Mouse (Mus musculus): ENCODE results near the gene Fam69a.
A peak's percentile ranks its signal among the peaks of the same experiment; 100 is the strongest.
"Not testable (repeated sequence)": the region's sequence is repeated elsewhere in the genome, so short reads cannot be mapped to it uniquely, and the experiment has no call there.

Gene Fam69a

GRCm38 (mm10) chr5:107947548-107947947, 39.3 kb downstream of the Fam69a start:
- DNase-seq (ENCODE audit: low spot score in 2 of 2): peak; percentile 25 to 43

- no peak for DNase-seq (ENCODE audit: low spot score in 2 of 2)
Observed at GRCm38 (mm10) chr5:107946475-107946874, 40.4 kb downstream of the Fam69a start.

DNA sequence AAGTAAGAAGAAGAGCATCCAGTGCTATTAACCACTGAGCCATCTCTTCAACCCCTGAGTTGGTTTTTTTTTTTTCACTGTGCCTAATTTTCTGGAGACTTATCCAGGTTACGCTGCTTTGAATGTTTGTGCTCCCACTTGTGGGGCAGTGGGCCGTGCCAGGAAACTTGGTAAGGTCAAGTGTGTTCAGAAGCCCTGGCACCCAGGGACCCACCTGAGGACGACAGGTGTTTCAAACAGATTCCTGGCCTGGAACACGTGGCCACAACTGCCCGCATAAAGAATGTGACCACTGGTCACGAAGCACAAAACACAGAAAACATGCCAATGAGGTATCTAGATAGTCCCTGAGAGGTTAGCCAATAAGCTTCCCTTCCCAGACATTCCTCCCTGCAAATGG, 43.4 kb downstream of the Fam69a start:
- no peak for DNase-seq (ENCODE audit: low spot score in 2 of 2)

- no peak for DNase-seq (ENCODE audit: low spot score in 2 of 2)
Observed at GRCm38 (mm10) chr5:107942941-107943340, 43.9 kb downstream of the Fam69a start.

- DNase-seq (ENCODE audit: low spot score in 2 of 2): no peak
Observed at GRCm38 (mm10) chr5:107941222-107941621, 45.7 kb downstream of the Fam69a start.

DNA sequence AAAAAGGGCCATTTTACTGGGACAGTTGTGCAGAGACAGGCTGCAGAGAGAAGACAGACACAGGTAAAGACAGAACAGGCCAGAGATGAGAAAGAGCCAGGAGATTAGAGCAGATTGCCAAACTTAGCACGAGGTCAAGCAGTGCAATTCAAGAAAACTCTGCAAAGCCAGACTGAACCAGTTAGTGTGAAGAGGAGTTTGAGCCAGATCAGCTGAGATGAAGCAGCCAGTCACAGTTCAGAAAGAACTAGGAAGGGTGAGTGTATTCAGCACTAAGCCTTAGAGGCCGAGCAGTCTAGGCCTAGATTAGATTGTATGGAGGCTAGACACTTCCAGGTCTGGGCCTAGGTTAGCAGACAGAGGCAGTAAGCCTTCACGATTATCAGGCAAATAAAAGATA, 47.2 kb downstream of the Fam69a start:
- DNase-seq (ENCODE audit: low spot score in 2 of 2): no peak

DNA sequence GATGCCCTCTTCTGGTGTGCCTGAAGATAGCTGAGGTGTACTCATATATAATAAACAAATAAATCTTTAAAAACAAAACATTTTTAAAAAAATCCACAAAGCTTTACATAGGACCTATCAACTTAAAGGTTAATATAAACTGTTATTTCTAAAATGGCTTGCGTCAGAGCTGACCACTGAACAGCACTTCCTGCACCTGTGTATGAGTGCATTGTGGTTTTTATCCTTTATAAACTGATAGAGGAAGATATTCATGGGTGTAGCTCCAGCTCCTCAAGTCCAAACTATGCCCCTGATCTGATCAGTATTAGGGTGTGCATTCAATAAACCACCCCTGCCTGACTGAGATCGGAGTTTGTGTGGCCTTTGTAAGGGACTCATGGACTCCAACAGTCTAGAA, 48.0 kb downstream of the Fam69a start:
- no peak for DNase-seq (ENCODE audit: low spot score in 2 of 2)

DNA sequence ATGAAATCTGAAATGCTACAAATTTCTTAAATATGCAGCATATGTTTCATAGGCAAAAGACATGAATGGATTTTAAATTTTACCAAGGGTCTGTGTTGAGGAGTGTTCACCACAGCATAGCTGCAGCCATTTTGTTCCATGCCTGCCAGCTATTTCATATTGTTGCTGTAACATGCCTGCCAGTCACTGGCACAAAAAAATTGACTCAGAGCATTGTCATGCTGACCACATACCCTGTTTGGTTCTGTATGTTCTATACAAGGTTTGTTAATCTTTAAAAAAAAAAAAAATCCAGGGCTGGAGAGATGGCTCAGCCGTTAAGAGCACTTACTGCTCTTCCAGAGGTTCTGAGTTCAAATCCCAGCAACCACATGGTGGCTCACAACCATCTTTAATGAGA, 48.4 kb downstream of the Fam69a start:
- DNase-seq (ENCODE audit: low spot score in 2 of 2): not testable (repeated sequence)

- DNase-seq (ENCODE audit: low spot score in 2 of 2): no peak
Observed at GRCm38 (mm10) chr5:107936625-107937389, 50.1 kb downstream of the Fam69a start.

DNA sequence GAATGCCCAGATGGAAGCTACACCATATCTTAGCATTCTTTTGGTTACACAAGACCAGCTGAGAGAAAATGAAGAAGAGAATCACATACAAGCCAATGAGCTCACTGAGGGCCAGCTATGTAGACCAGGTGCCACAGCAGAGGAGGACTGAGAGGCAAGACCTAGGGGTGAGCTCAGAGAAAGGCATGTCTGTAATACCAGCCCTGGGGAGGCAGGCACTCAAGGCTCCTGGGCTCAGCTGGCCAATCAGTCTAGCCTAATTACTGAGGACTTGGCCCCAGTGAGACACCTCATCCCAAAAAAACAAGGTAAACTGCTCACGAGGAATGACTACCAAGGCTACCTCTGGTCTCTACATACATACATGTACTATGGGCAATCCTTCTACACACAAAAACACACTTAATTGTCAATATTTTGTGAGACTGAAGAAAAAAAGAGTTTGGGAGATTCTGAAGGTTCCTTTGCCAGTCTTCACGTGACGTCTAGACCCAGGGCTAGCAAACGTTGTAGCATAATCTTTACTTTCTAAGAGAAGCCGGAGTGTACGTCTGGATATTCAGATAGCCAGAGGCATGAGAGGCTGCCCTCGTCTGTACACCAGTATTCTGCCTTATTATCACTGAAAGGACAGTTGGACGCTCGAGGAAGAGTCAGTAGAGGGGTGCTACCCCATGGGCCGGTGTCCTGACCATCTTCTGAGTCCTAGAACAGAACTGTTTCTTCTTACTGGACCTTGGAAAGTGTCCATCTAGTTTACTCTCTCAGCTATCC, 51.9 kb downstream of the Fam69a start:
- no peak for DNase-seq (ENCODE audit: low spot score in 2 of 2)

- DNase-seq (ENCODE audit: low spot score in 2 of 2): no peak
Observed at GRCm38 (mm10) chr5:107933202-107933974, 53.5 kb downstream of the Fam69a start.

GRCm38 (mm10) chr5:107932556-107932955, 54.3 kb downstream of the Fam69a start:
- no peak for DNase-seq (ENCODE audit: low spot score in 2 of 2)

- DNase-seq (ENCODE audit: low spot score in 2 of 2): no peak
Observed at GRCm38 (mm10) chr5:107926550-107927249, 60.2 kb downstream of the Fam69a start.

- DNase-seq (ENCODE audit: low spot score in 2 of 2): peak in 1 of 2 experiments; percentile 27
Observed at GRCm38 (mm10) chr5:107924564-107924963, 62.3 kb downstream of the Fam69a start.

- DNase-seq (ENCODE audit: low spot score in 2 of 2): no peak
Observed at GRCm38 (mm10) chr5:107922836-107923235, 64.0 kb downstream of the Fam69a start.

DNA sequence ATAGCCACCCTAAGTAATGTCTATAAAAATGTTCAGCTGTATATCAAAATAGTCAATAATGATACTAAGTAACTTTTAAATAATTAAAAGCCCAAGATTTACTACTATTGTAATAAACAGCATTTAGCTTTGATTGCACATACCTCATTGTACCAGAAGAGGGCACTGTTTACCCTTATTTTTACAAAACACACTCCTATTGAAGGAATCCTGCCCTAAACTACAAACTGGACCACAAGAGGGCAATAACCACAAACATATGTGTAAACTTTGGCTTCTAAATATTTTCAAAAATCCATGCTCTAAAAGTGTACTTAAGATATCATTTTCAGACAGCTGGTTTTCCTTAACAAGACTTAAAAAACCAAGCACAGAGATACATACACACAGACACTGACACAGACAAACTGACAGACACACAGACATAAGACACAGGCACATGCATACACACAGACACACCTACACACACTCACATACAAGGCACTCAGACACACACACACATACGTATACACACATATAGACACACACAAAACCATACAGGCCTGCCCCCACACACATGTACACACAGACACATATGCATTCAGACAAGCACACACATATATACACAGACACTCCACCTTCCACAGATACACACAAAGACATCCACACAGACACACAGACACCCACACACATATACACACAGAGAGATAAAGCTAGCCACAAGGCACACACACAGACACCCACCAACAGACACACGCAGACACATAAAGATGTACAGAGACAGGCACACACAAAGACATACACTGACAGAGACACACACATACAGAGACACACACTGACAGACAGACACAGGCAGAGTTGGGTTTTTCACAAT, 65.3 kb downstream of the Fam69a start:
- peak; percentile 43 to 72 for DNase-seq (ENCODE audit: low spot score in 2 of 2)

DNA sequence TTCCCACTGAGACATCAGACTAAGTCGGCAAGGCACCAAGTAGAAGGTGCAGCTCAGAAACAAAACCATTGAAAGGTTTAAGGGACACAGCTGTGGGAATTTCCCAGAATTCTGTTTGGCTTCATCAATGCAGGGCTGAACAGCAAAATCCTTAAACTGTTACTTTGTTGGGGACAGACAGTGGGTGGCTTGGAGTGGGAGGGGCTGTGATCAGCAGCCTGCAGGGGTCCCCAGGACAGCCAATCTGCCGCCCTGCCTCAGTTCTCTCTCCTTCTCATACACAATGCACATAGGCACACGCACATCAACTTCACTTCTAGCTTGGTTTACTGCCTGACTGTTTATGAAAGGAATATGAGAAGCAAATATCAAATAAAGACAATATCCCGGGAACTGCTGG, 71.6 kb downstream of the Fam69a start:
- DNase-seq (ENCODE audit: low spot score in 2 of 2): no peak

- no peak for DNase-seq (ENCODE audit: low spot score in 2 of 2)
Observed at GRCm38 (mm10) chr5:107911012-107911411, 75.9 kb downstream of the Fam69a start.

DNA sequence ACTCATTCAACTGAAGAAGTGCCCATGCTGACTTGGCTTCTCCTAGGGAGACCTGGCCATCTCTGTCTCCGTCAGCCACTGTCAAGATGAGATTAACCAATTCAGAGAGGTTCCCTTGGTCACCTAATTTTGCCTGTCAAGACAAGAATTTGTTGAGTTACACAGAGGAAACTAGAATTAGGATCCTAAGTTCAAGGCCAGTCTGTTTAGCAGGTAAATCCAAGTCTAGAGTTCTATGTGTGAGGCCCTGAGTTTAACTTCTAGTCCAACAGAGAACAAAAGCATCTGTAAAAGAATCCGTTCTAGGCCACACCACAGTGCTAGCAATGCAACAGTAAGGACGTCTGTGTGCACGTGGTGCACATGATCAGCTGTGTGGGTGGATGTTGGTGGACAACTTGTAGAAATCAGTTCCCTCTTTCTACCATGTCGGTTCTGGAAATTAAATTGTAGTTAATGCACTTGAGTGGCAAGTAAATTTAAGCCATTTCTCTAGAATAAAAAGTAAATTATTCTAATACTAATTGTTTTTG, 76.7 kb downstream of the Fam69a start:
- no peak for DNase-seq (ENCODE audit: low spot score in 2 of 2)

GRCm38 (mm10) chr5:107909668-107910067, 77.2 kb downstream of the Fam69a start:
- DNase-seq (ENCODE audit: low spot score in 2 of 2): no peak
